Mouse (Mus musculus): Measurements from ENCODE around the gene Gabra2. TPM values are rescaled to one million over a fixed set of nuclear protein-coding genes. Genes with fewer than 3 reads are reported as not detected.

Gabra2 gene
- polyA plus RNA-seq (2015; fragmentation: Nextera tagmentation; extraction: Ambion mirVana), result 0.06 and 0.29 TPM in 2 replicates

DNA sequence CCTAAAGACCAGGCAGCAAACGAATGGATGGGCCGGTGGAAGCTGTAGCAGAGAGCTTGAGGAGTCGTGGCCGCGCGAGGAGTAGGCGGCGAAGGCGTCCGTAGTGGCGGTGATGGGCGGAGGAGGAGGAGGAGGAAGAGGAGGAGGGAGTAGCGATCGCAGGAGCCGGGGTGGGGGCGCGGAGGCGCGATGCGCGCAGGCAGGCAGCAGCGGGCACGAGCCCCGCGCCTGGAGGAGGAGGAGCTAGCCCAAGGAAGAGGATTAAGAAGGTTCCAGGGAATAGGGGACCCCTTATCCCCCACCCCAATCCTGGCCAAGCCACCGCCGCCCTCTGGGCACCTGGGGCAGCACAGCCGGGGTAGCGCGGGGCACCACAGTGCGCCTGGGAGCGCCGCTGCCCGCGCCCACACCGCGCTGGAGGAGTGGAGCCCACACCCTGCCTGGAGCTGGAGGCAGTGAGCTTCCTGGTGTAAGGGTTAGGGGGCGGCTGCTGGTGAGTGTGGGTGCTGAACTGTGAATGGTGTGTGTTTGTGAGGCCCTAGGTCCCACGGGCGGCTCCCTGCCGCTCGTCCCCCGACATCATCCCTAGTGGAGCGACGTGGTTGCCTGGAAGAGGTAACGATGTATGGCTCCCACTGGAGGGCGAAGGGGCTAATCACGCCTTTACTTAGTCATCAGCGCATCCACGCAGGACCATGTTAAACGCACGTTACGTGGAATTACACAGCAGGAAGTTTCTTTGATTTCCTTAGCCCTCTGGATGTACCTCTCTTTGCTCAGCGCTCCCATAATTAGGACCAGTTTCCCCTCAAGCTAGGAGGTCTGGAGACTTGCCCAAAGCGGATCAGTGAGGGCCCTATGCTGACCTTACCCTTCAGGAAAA is at the start of gene Gabra2:
Gene Gabra2, minus strand, starts transcription at position 125 of the 883 bp plus-strand sequence.
- ATAC-seq (ENCODE audit: low read depth), result 0 out of 2 replicates have a peak, but pooled peaks have one; percentile 51
- no peaks in the 10 kb centered on the region for H3K36me3 ChIP-seq (ENCODE audit: control insufficient read depth, insufficient read depth, low read length)
- no peaks in the 10 kb centered on the region for H3K9me3 ChIP-seq (ENCODE audit: control insufficient read depth, low read length)
- H3K4me3 ChIP-seq (ENCODE audit: low read length), result peak within 1 kb of the TSS; percentile 55
- no peak within 1 kb of the TSS for H3K27ac ChIP-seq (ENCODE audit: low read length)
- 1% methylated on average over 50 of the region's 55 CpGs for WGBS
- peak within 1 kb of the TSS; percentile 94 for H3K4me2 ChIP-seq (ENCODE audit: low read depth, low read length)
- H3K9ac ChIP-seq (ENCODE audit: low read length), result peak within 1 kb of the TSS; percentile 7; the same call in 1 of the 2 replicates
- H3K4me1 ChIP-seq (replicated peaks; ENCODE audit: control insufficient read depth, insufficient read depth, low read length), result peaks cover 5% of the 10 kb centered on the region; the same call in 1 of the 2 replicates
- peaks cover 14% of the 10 kb centered on the region for H3K27me3 ChIP-seq (ENCODE audit: control insufficient read depth, insufficient read depth, low read depth, low read length)

DNA sequence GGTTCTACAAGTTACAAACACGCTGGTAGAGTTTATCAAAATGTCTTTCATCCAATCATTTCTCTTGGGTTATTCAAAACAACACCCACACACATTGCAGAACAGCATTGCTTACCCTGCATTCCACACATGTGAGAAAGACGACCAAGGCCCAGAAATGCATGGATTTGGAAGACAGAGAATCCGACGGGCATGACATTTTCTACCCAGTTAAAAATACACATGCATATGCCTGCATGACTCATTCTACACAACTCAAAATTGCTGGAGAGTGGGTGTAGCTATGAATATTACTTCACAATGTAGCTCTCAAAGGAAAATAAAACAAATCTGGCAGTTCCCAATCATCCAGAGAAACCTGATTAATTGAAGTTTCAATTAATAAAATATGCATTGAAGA is 41.0 kb upstream of the Gabra2 start:
- H3K36me3 ChIP-seq (ENCODE audit: control insufficient read depth, insufficient read depth, low read length), result no peaks in the 10 kb centered on the region

DNA sequence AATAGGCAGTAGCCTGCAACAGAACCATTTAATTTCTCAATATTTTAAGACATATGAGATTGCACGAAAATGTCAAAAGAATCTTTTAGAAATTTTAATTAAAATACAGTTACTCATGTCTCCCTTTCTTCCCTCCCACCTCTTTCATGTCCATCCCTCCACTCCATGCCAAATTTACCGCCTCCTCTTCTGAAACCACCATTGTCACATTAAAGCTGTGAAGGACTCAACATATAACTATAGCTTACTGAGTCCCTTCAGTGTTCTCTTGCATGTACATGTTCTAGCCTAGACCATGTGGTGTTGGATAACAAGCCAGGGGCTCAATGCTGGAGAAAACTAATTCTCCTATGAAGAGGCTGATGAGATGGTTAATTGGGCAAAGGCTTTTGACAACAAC is 40.2 kb upstream of the Gabra2 start:
- Histone ChIP-seq H3K4me1 (replicated peaks; ENCODE audit: control insufficient read depth, insufficient read depth, low read length) (no peaks in the 10 kb centered on the region), H3K9me3 (ENCODE audit: control insufficient read depth, low read length) (no peaks in the 10 kb centered on the region), H3K27ac (ENCODE audit: low read length) (no peak overlapping the region), H3K27me3 (ENCODE audit: control insufficient read depth, insufficient read depth, low read depth, low read length) (no peaks in the 10 kb centered on the region), H3K9ac (ENCODE audit: low read length) (no peak overlapping the region), H3K4me2 (ENCODE audit: low read depth, low read length) (no peak overlapping the region), H3K4me3 (ENCODE audit: low read length) (no peak overlapping the region), H3K36me3 (ENCODE audit: control insufficient read depth, insufficient read depth, low read length) (no peaks in the 10 kb centered on the region)
- no peak for ATAC-seq (ENCODE audit: low read depth)
- 69% methylated on average over 2 of the region's 2 CpGs for WGBS

More for the DNA sequence above, 41.0 kb upstream of the Gabra2 start:
- Histone ChIP-seq H3K4me3 (ENCODE audit: low read length) (no peak overlapping the region), H3K9me3 (ENCODE audit: control insufficient read depth, low read length) (no peaks in the 10 kb centered on the region), H3K4me2 (ENCODE audit: low read depth, low read length) (no peak overlapping the region), H3K27ac (ENCODE audit: low read length) (no peak overlapping the region), H3K4me1 (replicated peaks; ENCODE audit: control insufficient read depth, insufficient read depth, low read length) (no peaks in the 10 kb centered on the region), H3K27me3 (ENCODE audit: control insufficient read depth, insufficient read depth, low read depth, low read length) (no peaks in the 10 kb centered on the region), H3K9ac (ENCODE audit: low read length) (no peak overlapping the region)
- no peak for ATAC-seq (ENCODE audit: low read depth)
- 59% methylated on average over 4 of the region's 4 CpGs for WGBS

DNA sequence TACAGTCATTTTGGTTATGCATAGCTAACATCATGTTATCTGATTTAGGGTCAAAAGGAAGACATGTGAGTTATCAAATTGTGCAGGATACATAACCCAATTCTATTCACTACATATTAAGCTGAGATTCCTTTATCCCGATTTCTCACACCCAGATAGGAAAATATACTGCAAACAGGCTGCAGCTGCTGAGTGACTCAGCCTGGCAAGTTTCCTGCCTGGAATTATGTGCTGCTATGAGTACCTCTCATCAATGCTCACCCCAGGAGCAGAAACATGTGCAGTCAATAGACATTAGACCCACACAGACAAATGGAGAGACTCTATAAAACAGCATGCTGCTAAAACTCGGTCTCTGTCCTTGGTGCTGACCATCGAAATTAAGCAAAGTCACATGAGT is 32.1 kb upstream of the Gabra2 start:
- Histone ChIP-seq H3K9me3 (ENCODE audit: control insufficient read depth, low read length) (no peaks in the 10 kb centered on the region), H3K9ac (ENCODE audit: low read length) (no peak overlapping the region), H3K27me3 (ENCODE audit: control insufficient read depth, insufficient read depth, low read depth, low read length) (no peaks in the 10 kb centered on the region), H3K4me1 (replicated peaks; ENCODE audit: control insufficient read depth, insufficient read depth, low read length) (no peaks in the 10 kb centered on the region), H3K36me3 (ENCODE audit: control insufficient read depth, insufficient read depth, low read length) (no peaks in the 10 kb centered on the region), H3K27ac (ENCODE audit: low read length) (no peak overlapping the region), H3K4me3 (ENCODE audit: low read length) (no peak overlapping the region), H3K4me2 (ENCODE audit: low read depth, low read length) (no peak overlapping the region)
- WGBS, result 63% methylated on average over 3 of the region's 3 CpGs
- ATAC-seq (ENCODE audit: low read depth), result no peak

DNA sequence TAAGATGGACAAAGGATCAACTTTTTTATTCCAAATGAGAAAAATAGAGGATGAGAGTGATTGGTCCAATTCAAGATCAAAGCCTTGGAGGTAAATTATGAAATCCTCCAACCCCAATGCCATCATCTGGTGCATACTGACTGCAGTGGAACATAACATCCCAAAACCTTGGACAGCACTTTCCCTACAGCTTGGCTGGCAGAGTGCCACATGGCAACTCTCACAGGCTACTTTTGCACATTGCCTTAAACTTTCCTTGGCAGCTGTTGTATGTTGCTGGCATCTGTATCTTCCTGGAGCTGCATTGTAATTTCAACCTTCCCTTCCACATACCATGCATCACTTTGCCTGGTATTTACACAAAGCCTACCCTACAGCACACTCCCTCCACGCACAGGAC is 19.6 kb upstream of the Gabra2 start:
- no peaks in the 10 kb centered on the region for H3K27me3 ChIP-seq (ENCODE audit: control insufficient read depth, insufficient read depth, low read depth, low read length)
- H3K27ac ChIP-seq (ENCODE audit: low read length), result no peak overlapping the region
- no peaks in the 10 kb centered on the region for H3K4me1 ChIP-seq (replicated peaks; ENCODE audit: control insufficient read depth, insufficient read depth, low read length)
- H3K4me3 ChIP-seq (ENCODE audit: low read length), result no peak overlapping the region
- no peak overlapping the region for H3K9ac ChIP-seq (ENCODE audit: low read length)
- no peaks in the 10 kb centered on the region for H3K36me3 ChIP-seq (ENCODE audit: control insufficient read depth, insufficient read depth, low read length)
- no peak overlapping the region for H3K4me2 ChIP-seq (ENCODE audit: low read depth, low read length)
- no peak for ATAC-seq (ENCODE audit: low read depth)
- WGBS, result 32% methylated on average over 1 of the region's 1 CpGs
- H3K9me3 ChIP-seq (ENCODE audit: control insufficient read depth, low read length), result no peaks in the 10 kb centered on the region

DNA sequence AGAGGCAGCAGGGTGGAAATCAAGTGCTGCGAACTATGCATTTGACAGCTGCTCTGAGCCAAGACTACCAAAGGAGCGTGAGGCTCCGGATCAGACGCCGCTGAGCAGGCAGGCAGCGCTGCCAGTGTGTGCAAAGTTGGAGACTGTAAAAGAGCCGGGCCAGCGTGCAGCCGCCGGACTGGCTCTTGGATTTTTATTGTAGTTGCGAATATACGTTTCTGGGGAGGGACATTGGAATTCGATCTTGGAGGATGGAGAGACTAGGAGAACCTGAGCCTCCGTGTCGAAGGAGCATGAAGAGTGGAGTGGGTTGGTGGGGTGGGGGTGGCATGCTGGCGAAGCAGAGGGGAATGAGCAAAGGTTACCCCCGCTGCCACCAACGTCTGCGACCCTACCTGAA is 469 bp downstream of the Gabra2 start:
- H3K27ac ChIP-seq (ENCODE audit: low read length), result no peak overlapping the region
- H3K4me2 ChIP-seq (ENCODE audit: low read depth, low read length), result peak overlapping the region; percentile 94
- WGBS, result under 1% methylated on average over 19 of the region's 19 CpGs
- ATAC-seq (ENCODE audit: low read depth), result no peak
- no peak overlapping the region for H3K9ac ChIP-seq (ENCODE audit: low read length)
- peak overlapping the region; percentile 55 for H3K4me3 ChIP-seq (ENCODE audit: low read length)
- H3K9me3 ChIP-seq (ENCODE audit: control insufficient read depth, low read length), result no peaks in the 10 kb centered on the region
- peaks cover 14% of the 10 kb centered on the region for H3K27me3 ChIP-seq (ENCODE audit: control insufficient read depth, insufficient read depth, low read depth, low read length)
- H3K36me3 ChIP-seq (ENCODE audit: control insufficient read depth, insufficient read depth, low read length), result no peaks in the 10 kb centered on the region
- H3K4me1 ChIP-seq (replicated peaks; ENCODE audit: control insufficient read depth, insufficient read depth, low read length), result peaks cover 5% of the 10 kb centered on the region; the same call in 1 of the 2 replicates

DNA sequence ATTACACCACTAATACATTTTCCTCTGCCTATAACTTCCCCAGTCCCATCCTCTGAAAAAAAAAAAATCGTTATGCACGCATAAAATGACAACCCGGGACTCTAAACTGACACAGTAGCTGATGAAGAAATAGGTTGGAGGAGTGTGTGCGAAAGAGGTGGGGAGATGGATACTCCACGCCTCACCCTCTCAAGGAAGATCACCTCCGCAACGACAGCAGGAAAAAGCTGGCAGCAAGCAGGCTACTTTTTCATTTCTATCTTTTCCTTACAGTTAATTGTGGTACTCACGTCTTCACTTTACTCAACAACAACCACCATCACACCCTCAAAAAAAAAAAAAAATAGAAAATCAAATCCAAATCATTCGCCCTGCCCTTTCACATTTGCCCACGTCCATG is 873 bp downstream of the Gabra2 start:
- Histone ChIP-seq H3K9me3 (ENCODE audit: control insufficient read depth, low read length) (no peaks in the 10 kb centered on the region), H3K4me3 (ENCODE audit: low read length) (peak overlapping the region; percentile 55), H3K27me3 (ENCODE audit: control insufficient read depth, insufficient read depth, low read depth, low read length) (peaks cover 14% of the 10 kb centered on the region), H3K9ac (ENCODE audit: low read length) (no peak overlapping the region), H3K36me3 (ENCODE audit: control insufficient read depth, insufficient read depth, low read length) (no peaks in the 10 kb centered on the region), H3K4me2 (ENCODE audit: low read depth, low read length) (peak overlapping the region; percentile 94), H3K27ac (ENCODE audit: low read length) (no peak overlapping the region), H3K4me1 (replicated peaks; ENCODE audit: control insufficient read depth, insufficient read depth, low read length) (peaks cover 5% of the 10 kb centered on the region; the same call in 1 of the 2 replicates)
- ATAC-seq (ENCODE audit: low read depth), result no peak
- WGBS, result 22% methylated on average over 10 of the region's 10 CpGs

DNA sequence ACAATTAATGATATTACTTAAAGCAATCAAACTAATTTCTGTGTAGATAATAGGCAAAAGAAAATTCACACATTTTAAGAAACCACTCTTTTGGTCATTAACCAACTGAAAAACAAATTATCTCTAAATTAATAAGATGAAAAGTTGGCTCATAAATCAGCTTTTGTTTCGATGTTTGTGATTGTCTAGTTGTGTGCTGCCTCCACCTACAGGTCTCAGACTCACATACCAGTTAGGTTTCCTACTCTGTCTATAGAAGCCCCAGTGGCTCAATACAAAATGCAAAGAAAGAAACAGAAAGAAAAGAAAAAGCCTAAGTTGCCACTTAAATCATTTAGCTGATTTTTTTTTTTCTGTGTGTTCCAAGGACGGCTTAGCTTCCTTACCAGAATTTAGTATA is 1.8 kb downstream of the Gabra2 start:
- Histone ChIP-seq H3K9ac (ENCODE audit: low read length) (no peak overlapping the region), H3K4me1 (replicated peaks; ENCODE audit: control insufficient read depth, insufficient read depth, low read length) (peaks cover 5% of the 10 kb centered on the region; the same call in 1 of the 2 replicates), H3K4me3 (ENCODE audit: low read length) (no peak overlapping the region), H3K4me2 (ENCODE audit: low read depth, low read length) (no peak overlapping the region), H3K27ac (ENCODE audit: low read length) (no peak overlapping the region), H3K27me3 (ENCODE audit: control insufficient read depth, insufficient read depth, low read depth, low read length) (peaks cover 14% of the 10 kb centered on the region), H3K36me3 (ENCODE audit: control insufficient read depth, insufficient read depth, low read length) (no peaks in the 10 kb centered on the region), H3K9me3 (ENCODE audit: control insufficient read depth, low read length) (no peaks in the 10 kb centered on the region)
- 53% methylated on average over 2 of the region's 2 CpGs for WGBS
- ATAC-seq (ENCODE audit: low read depth), result no peak

DNA sequence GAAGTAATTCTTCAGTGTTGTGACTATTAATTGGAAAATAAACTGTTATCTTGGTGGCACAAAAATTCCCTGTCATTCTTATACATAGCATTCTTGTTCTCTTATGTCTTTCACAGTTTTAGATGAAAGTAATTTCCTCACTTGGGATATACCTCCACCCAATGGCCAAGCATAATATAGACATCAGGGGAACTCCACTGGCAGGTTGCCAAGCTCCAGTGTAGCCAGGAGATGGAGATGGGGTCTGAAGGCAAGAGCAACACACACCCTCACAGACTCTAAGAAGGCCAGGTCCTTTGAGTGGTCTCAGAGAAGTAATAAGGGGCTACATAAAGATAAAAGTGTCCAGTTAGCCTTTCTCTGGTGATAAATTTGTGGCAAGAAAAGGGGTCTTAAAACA is 3.2 kb downstream of the Gabra2 start:
- no peaks in the 10 kb centered on the region for H3K9me3 ChIP-seq (ENCODE audit: control insufficient read depth, low read length)
- H3K4me3 ChIP-seq (ENCODE audit: low read length), result no peak overlapping the region
- H3K4me2 ChIP-seq (ENCODE audit: low read depth, low read length), result no peak overlapping the region
- peaks cover 5% of the 10 kb centered on the region; the same call in 1 of the 2 replicates for H3K4me1 ChIP-seq (replicated peaks; ENCODE audit: control insufficient read depth, insufficient read depth, low read length)
- H3K36me3 ChIP-seq (ENCODE audit: control insufficient read depth, insufficient read depth, low read length), result no peaks in the 10 kb centered on the region
- peaks cover 14% of the 10 kb centered on the region for H3K27me3 ChIP-seq (ENCODE audit: control insufficient read depth, insufficient read depth, low read depth, low read length)
- H3K27ac ChIP-seq (ENCODE audit: low read length), result no peak overlapping the region
- no peak overlapping the region for H3K9ac ChIP-seq (ENCODE audit: low read length)
- no peak for ATAC-seq (ENCODE audit: low read depth)

Measured in lung, embryonic 16.5 days (tissue).